ENCODE assay signal across 32 mouse cellular contexts in the genomic region with DNA sequence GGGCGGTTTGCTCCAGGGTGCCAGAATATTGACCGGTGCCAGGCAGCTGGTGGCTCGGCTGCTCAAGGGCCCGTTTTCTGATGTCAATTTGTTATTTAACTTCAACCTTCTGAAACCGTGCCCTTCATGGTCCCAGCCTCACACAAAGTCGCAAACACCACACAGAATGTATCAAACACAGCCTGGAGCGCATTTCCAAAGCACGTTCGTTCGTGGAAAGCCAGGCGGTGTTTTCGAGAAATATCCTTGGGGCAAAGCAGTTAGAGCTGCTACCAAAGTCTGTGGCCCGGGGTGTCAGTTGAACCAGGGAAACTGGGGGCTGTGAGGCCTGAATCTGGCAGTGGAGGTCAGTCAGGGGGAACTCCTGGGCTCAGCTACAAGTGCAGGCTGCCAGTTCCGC.
DNase-seq lines count a peak whose midpoint lies in the region; ATAC-seq and TF ChIP-seq lines count a peak whose summit lies in the region.
"Had no signal": no experiment of that assay in that cellular context is flagged by ENCODE, and none has a peak within 500 bp of the region (broad histone marks: within the 10 kb centered on the region; RNA-seq: fewer than 3 reads in every experiment).

No protein-coding gene starts in this region.

- peak; percentile 70 for DNase-seq in heart, adult 11 months
- no peak for DNase-seq in heart, embryonic 10.5 days (ENCODE audit: low spot score)
- peak; percentile 21 for DNase-seq in limb, embryonic 10.5 days (ENCODE audit: low spot score)
- DNase-seq in adrenal gland, postnatal 25 days = no peak
- DNase-seq in testis, postnatal 14 days (ENCODE audit: low spot score) = no peak
- DNase-seq: adrenal gland, postnatal 10 days; cerebellum, adult 11 months; cerebellum, postnatal 10 days; gastrocnemius, postnatal 10 days; heart, postnatal 36 days; left cerebral cortex, postnatal 4 days; lung, adult 2 months; lung, postnatal 10 days; retina, postnatal 1 day; right cerebral cortex, postnatal 14 days; thymus, postnatal 25 days had no signal

- 87% methylated on average over 14 of the region's 14 CpGs for WGBS in heart, embryonic 10.5 days
- WGBS in kidney, embryonic 15.5 days = 84% methylated on average over 14 of the region's 14 CpGs
- WGBS in limb, embryonic 10.5 days = 90% methylated on average over 14 of the region's 14 CpGs

- H3K27me3 ChIP-seq in heart, embryonic 10.5 days (ENCODE audit: insufficient read depth, poor library complexity, severe bottlenecking) = no peaks in the 10 kb centered on the region
- H3K27me3 ChIP-seq in E14TG2a.4 (ENCODE audit: insufficient read depth, low read length) = peaks cover 34% of the 10 kb centered on the region
- no peaks in the 10 kb centered on the region for H3K27me3 ChIP-seq in kidney, embryonic 15.5 days
- no peaks in the 10 kb centered on the region for H3K27me3 ChIP-seq in limb, embryonic 10.5 days (ENCODE audit: low read depth, poor library complexity, severe bottlenecking)
- H3K27me3 ChIP-seq: forebrain, embryonic 12.5 days; heart, embryonic 15.5 days; hindbrain, embryonic 12.5 days; limb, embryonic 15.5 days; midbrain, embryonic 13.5 days; neural tube, embryonic 15.5 days; Patski had no signal

- TF ChIP-seq CTCF in E14TG2a.4 (conservative IDR thresholded peaks at IDR 0.05; ENCODE audit: low read length) = no peak

- H3K9me3 ChIP-seq in heart, embryonic 10.5 days = no peaks in the 10 kb centered on the region
- H3K9me3 ChIP-seq in E14TG2a.4 (ENCODE audit: low read length) = peaks cover 6% of the 10 kb centered on the region
- no peaks in the 10 kb centered on the region for H3K9me3 ChIP-seq in kidney, embryonic 15.5 days (replicated peaks)
- no peaks in the 10 kb centered on the region for H3K9me3 ChIP-seq in limb, embryonic 10.5 days (replicated peaks)
- H3K9me3 ChIP-seq: embryonic facial prominence, embryonic 13.5 days; forebrain, embryonic 12.5 days; heart, embryonic 15.5 days; hindbrain, embryonic 12.5 days; limb, embryonic 15.5 days; midbrain, embryonic 13.5 days; neural tube, embryonic 15.5 days had no signal

- peaks cover 9% of the 10 kb centered on the region for H3K4me1 ChIP-seq in heart, embryonic 10.5 days
- peaks cover 34% of the 10 kb centered on the region for H3K4me1 ChIP-seq in E14TG2a.4 (replicated peaks; ENCODE audit: low read depth, low read length)
- H3K4me1 ChIP-seq in kidney, embryonic 15.5 days = 0 out of 2 replicates have a peak, but pooled peaks cover 3% of the 10 kb centered on the region
- H3K4me1 ChIP-seq in limb, embryonic 10.5 days = no peaks in the 10 kb centered on the region; the same call in 1 of the 2 replicates
- H3K4me1 ChIP-seq: embryonic facial prominence, embryonic 13.5 days; forebrain, embryonic 12.5 days; heart, embryonic 15.5 days; hindbrain, embryonic 12.5 days; limb, embryonic 15.5 days; neural tube, embryonic 15.5 days had no signal

- H3K36me3 ChIP-seq in heart, embryonic 10.5 days = no peaks in the 10 kb centered on the region
- no peaks in the 10 kb centered on the region for H3K36me3 ChIP-seq in E14TG2a.4 (ENCODE audit: insufficient read depth, low read length)
- H3K36me3 ChIP-seq in kidney, embryonic 15.5 days = no peaks in the 10 kb centered on the region
- no peaks in the 10 kb centered on the region for H3K36me3 ChIP-seq in limb, embryonic 10.5 days
- H3K36me3 ChIP-seq: embryonic facial prominence, embryonic 13.5 days; forebrain, embryonic 12.5 days; heart, embryonic 15.5 days; hindbrain, embryonic 12.5 days; limb, embryonic 15.5 days; midbrain, embryonic 13.5 days; neural tube, embryonic 15.5 days had no signal

- H3K27ac ChIP-seq in heart, embryonic 10.5 days = no peak overlapping the region
- 0 out of 2 replicates have a peak overlapping the region, but pooled peaks have one; percentile 19 for H3K27ac ChIP-seq in kidney, embryonic 15.5 days
- no peak overlapping the region for H3K27ac ChIP-seq in limb, embryonic 10.5 days
- H3K27ac ChIP-seq: embryonic facial prominence, embryonic 13.5 days; forebrain, embryonic 12.5 days; heart, embryonic 15.5 days; hindbrain, embryonic 12.5 days; hindbrain, postnatal 0 days; layer of hippocampus, adult 2 months; limb, embryonic 15.5 days; liver, embryonic 14.5 days; macrophage; midbrain, embryonic 13.5 days; neural tube, embryonic 15.5 days had no signal

- no peak for ATAC-seq in kidney, embryonic 15.5 days (replicated peaks; ENCODE audit: low FRiP score)
- ATAC-seq: hindbrain, postnatal 0 days; intestine, postnatal 0 days; midbrain, embryonic 13.5 days; Patski had no signal

- no peak overlapping the region for H3K9ac ChIP-seq in kidney, embryonic 15.5 days
- H3K9ac ChIP-seq: embryonic facial prominence, embryonic 13.5 days; forebrain, embryonic 12.5 days; heart, embryonic 15.5 days; hindbrain, embryonic 12.5 days; limb, embryonic 15.5 days; liver, embryonic 14.5 days; midbrain, embryonic 13.5 days; neural tube, embryonic 15.5 days had no signal

- no peak overlapping the region for H3K4me2 ChIP-seq in kidney, embryonic 15.5 days
- H3K4me2 ChIP-seq: embryonic facial prominence, embryonic 13.5 days; forebrain, embryonic 12.5 days; heart, embryonic 15.5 days; hindbrain, embryonic 12.5 days; limb, embryonic 15.5 days; midbrain, embryonic 13.5 days; neural tube, embryonic 15.5 days had no signal

- H3K4me3 ChIP-seq in heart, embryonic 10.5 days = no peak overlapping the region
- 0 out of 2 replicates have a peak overlapping the region, but pooled peaks have one; percentile 10 for H3K4me3 ChIP-seq in E14TG2a.4 (replicated peaks; ENCODE audit: low read length)
- no peak overlapping the region for H3K4me3 ChIP-seq in kidney, embryonic 15.5 days (replicated peaks)
- no peak overlapping the region for H3K4me3 ChIP-seq in limb, embryonic 10.5 days
- H3K4me3 ChIP-seq: embryonic facial prominence, embryonic 13.5 days; erythroblast, embryonic 14.5 days; forebrain, embryonic 12.5 days; heart, embryonic 15.5 days; hindbrain, embryonic 12.5 days; layer of hippocampus, adult 2 months; limb, embryonic 15.5 days; midbrain, embryonic 13.5 days; neural tube, embryonic 15.5 days had no signal

Comparison
In these comparisons a context has a peak if more than half of its experiments do, and no peak if none do; other contexts are left out.
1. DNase-seq: peak in heart, adult 11 months (single experiment) and limb, embryonic 10.5 days (single experiment); none in heart, embryonic 10.5 days (single experiment), adrenal gland, postnatal 25 days (single experiment) and testis, postnatal 14 days (single experiment).